Mouse (Mus musculus) neural tube, embryonic 10.5 days (tissue): ENCODE measurements around the gene Gm19684.
A peak's percentile ranks its signal among the peaks of the same experiment; 100 is the strongest.
"Not testable (repeated sequence)": the region's sequence is repeated elsewhere in the genome, so short reads cannot be mapped to it uniquely, and the experiment has no call there.

ENCODE experiments used
- DNase-seq: peaks from one replicate; pipeline ENCODE4 v3.0.0-alpha.2; 2017; ENCODE audit warnings: low spot score; ENCODE audit errors: extremely low spot score

The Gm19684 gene

GRCm38 (mm10) chr17:36121352-36122020 is at the start of gene Gm19684:
Gm19684 (plus strand) TSS chr17:36121678.
- DNase-seq = not testable (repeated sequence)

GRCm38 (mm10) chr17:36081901-36082300 is 39.6 kb upstream of the Gm19684 start:
- DNase-seq = not testable (repeated sequence)

- DNase-seq = not testable (repeated sequence)
Measured at GRCm38 (mm10) chr17:36082519-36083232, 38.8 kb upstream of the Gm19684 start.

GRCm38 (mm10) chr17:36083266-36083869 is 38.1 kb upstream of the Gm19684 start:
- peak; percentile 74 for DNase-seq

GRCm38 (mm10) chr17:36083870-36084451 is 37.5 kb upstream of the Gm19684 start:
- no peak for DNase-seq

- not testable (repeated sequence) for DNase-seq
Measured at GRCm38 (mm10) chr17:36085976-36086375, 35.5 kb upstream of the Gm19684 start.

- DNase-seq = not testable (repeated sequence)
Measured at GRCm38 (mm10) chr17:36091933-36092332, 29.5 kb upstream of the Gm19684 start.

GRCm38 (mm10) chr17:36092520-36092919 is 29.0 kb upstream of the Gm19684 start:
- not testable (repeated sequence) for DNase-seq

GRCm38 (mm10) chr17:36093936-36094335 is 27.5 kb upstream of the Gm19684 start:
- no peak for DNase-seq

- DNase-seq = not testable (repeated sequence)
Measured at GRCm38 (mm10) chr17:36099603-36100002, 21.9 kb upstream of the Gm19684 start.

GRCm38 (mm10) chr17:36102091-36102490 is 19.4 kb upstream of the Gm19684 start:
- DNase-seq = not testable (repeated sequence)

- not testable (repeated sequence) for DNase-seq
Measured at GRCm38 (mm10) chr17:36110129-36110528, 11.3 kb upstream of the Gm19684 start.

GRCm38 (mm10) chr17:36110641-36111509 is 10.6 kb upstream of the Gm19684 start:
- peak; percentile 52 for DNase-seq

- DNase-seq = peak; percentile 35
Measured at GRCm38 (mm10) chr17:36111510-36111868, 10.0 kb upstream of the Gm19684 start.

GRCm38 (mm10) chr17:36113979-36114593 is 7.4 kb upstream of the Gm19684 start:
- peak; percentile 51 for DNase-seq

GRCm38 (mm10) chr17:36116545-36116944 is 4.9 kb upstream of the Gm19684 start:
- DNase-seq = not testable (repeated sequence)

- DNase-seq = not testable (repeated sequence)
Measured at GRCm38 (mm10) chr17:36120839-36121238, 639 bp upstream of the Gm19684 start.

GRCm38 (mm10) chr17:36124111-36124510 is 2.6 kb downstream of the Gm19684 start:
- not testable (repeated sequence) for DNase-seq

GRCm38 (mm10) chr17:36128525-36128924 is 7.0 kb downstream of the Gm19684 start:
- DNase-seq = not testable (repeated sequence)
